Mouse (Mus musculus): ENCODE data around the gene Pigm.

DNA sequence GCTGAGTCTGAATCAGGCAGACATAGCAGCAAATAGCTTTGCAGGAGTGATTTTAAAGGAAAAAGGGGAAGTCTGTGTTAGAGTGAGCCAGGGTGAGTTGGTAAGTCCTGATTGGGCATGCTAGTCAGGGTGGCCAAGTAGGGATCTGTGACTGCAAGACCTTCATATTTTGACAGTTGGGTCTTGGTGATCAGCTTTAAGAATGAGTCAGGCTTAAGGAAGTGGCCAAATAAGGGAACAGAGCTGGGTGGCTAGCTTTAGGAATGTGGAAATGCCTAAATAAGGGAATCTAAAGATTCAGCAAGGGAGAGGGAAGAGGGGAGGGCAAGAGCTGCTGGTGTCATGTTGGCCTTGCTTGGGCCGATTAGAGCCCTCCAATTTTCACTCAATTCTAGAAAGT lies 47.0 kb downstream of the Pigm start:
- TF ChIP-seq CTCF (IDR thresholded peaks at IDR 0.05; ENCODE audit: low read depth, low read length) (no peak), GATA1 (IDR thresholded peaks at IDR 0.05; ENCODE audit: borderline replicate concordance, low read length) (no peak), POLR2AphosphoS5 (IDR thresholded peaks at IDR 0.05; ENCODE audit: insufficient replicate concordance, low read depth, low read length) (no peak), TAL1 (conservative IDR thresholded peaks at IDR 0.05; ENCODE audit: low read depth, low read length) (no peak), GATA2 (IDR thresholded peaks at IDR 0.05; ENCODE audit: borderline replicate concordance, low read depth, low read length) (no peak)
